Mouse (Mus musculus) midbrain, embryonic 16.5 days (tissue): ENCODE measurements around the gene Utp18. TPM values are rescaled to one million over a fixed set of nuclear protein-coding genes. Genes with fewer than 3 reads are reported as not detected.

ENCODE experiments used
- ATAC-seq: fragments of 200-750 bp; cut with Nextera tagmentation; 2 replicates; pipeline ENCODE4 v1.8.0; 2017; ENCODE audit warnings: moderate TSS enrichment
- H3K27ac ChIP-seq: fragments of 300-500 bp; sonication (generic); 2 replicates; pipeline ENCODE4 v1.5.1; 2014; ENCODE audit warnings: mild to moderate bottlenecking, low read length, mixed read lengths
- H3K27me3 ChIP-seq: fragments of 300-500 bp; sonication (generic); 2 replicates; pipeline ENCODE4 v1.6.1; 2014; ENCODE audit warnings: low read depth, low read length, mixed read lengths; ENCODE audit not compliant: control insufficient read depth, insufficient read depth
- H3K36me3 ChIP-seq: fragments of 300-500 bp; sonication (generic); 2 replicates; pipeline ENCODE4 v1.6.1; 2014; ENCODE audit warnings: mild to moderate bottlenecking, low read length, moderate library complexity, mixed read lengths; ENCODE audit not compliant: control insufficient read depth, insufficient read depth
- H3K4me1 ChIP-seq: fragments of 300-500 bp; sonication (generic); 2 replicates; pipeline ENCODE4 v1.6.1; 2014; ENCODE audit warnings: mild to moderate bottlenecking, low read length, mixed read lengths; ENCODE audit not compliant: control insufficient read depth, insufficient read depth
- H3K4me2 ChIP-seq: fragments of 300-500 bp; sonication (generic); 2 replicates; pipeline ENCODE4 v1.6.1; 2014; ENCODE audit warnings: mild to moderate bottlenecking, low read length, mixed read lengths
- H3K4me3 ChIP-seq: fragments of 300-500 bp; sonication (generic); 2 replicates; pipeline ENCODE4 v1.5.1; 2014; ENCODE audit warnings: low read depth, mild to moderate bottlenecking, low read length, moderate library complexity, mixed read lengths
- H3K9ac ChIP-seq: fragments of 300-500 bp; sonication (generic); 2 replicates; pipeline ENCODE4 v1.6.1; 2014; ENCODE audit warnings: low read depth, low read length, mixed read lengths
- H3K9me3 ChIP-seq: fragments of 300-500 bp; sonication (generic); replicated peaks from 2 replicates; pipeline ENCODE4 v1.6.1; 2014; ENCODE audit warnings: mild to moderate bottlenecking, low read length, mixed read lengths; ENCODE audit not compliant: control insufficient read depth, poor library complexity, severe bottlenecking
- WGBS: fragments of 180-500 bp; shearing (Covaris S2); extraction: QIAGEN DNeasy Blood & Tissue Kit; methylation state at CpG from one replicate; pipeline ENCODE4 v1.1.7; 2014; 5-methylcytosine and 5-hydroxymethylcytosine counted together
- polyA plus RNA-seq: library from polyadenylated mRNA; unstranded; fragments of >200 nt; fragmentation: Nextera tagmentation; extraction: Ambion mirVana; gene quantifications from 2 replicates; pipeline ENCODE4 v1.2.1, GENCODE M21; 2015

Utp18 gene
- polyA plus RNA-seq, 1 experiment from 2014 or later, result 31.1 TPM

GRCm38 (mm10) chr11:93852546-93852945 is 33.0 kb downstream of the Utp18 start:
- H3K27ac ChIP-seq, result no peak overlapping the region

GRCm38 (mm10) chr11:93847342-93847741 is 38.2 kb downstream of the Utp18 start:
- Histone ChIP-seq H3K36me3 (no peaks in the 10 kb centered on the region), H3K4me1 (peaks cover 3% of the 10 kb centered on the region; the same call in 1 of the 2 replicates), H3K9ac (no peak overlapping the region), H3K9me3 (no peaks in the 10 kb centered on the region), H3K4me3 (no peak overlapping the region), H3K27me3 (no peaks in the 10 kb centered on the region), H3K27ac (no peak overlapping the region), H3K4me2 (no peak overlapping the region)
- 10% methylated on average over 2 of the region's 2 CpGs for WGBS
- ATAC-seq, result no peak

More at GRCm38 (mm10) chr11:93852546-93852945, 33.0 kb downstream of the Utp18 start:
- Histone ChIP-seq H3K9ac (no peak overlapping the region), H3K9me3 (no peaks in the 10 kb centered on the region), H3K4me2 (no peak overlapping the region), H3K4me3 (no peak overlapping the region), H3K27me3 (no peaks in the 10 kb centered on the region), H3K36me3 (no peaks in the 10 kb centered on the region), H3K4me1 (peaks cover under 1% of the 10 kb centered on the region; the same call in 1 of the 2 replicates)
- 89% methylated on average over 3 of the region's 3 CpGs for WGBS
- no peak for ATAC-seq

GRCm38 (mm10) chr11:93835800-93836199 is 49.8 kb downstream of the Utp18 start:
- WGBS, result 63% methylated on average over 2 of the region's 2 CpGs

GRCm38 (mm10) chr11:93829971-93830370 is 55.6 kb downstream of the Utp18 start:
- WGBS, result 72% methylated on average over 8 of the region's 8 CpGs
- Histone ChIP-seq H3K27me3 (no peaks in the 10 kb centered on the region), H3K4me2 (no peak overlapping the region; the same call in 1 of the 2 replicates), H3K27ac (peak overlapping the region; percentile 63), H3K4me3 (no peak overlapping the region), H3K9ac (no peak overlapping the region), H3K36me3 (no peaks in the 10 kb centered on the region), H3K4me1 (peaks cover 13% of the 10 kb centered on the region), H3K9me3 (no peaks in the 10 kb centered on the region)
- peak; percentile 81 for ATAC-seq

More at GRCm38 (mm10) chr11:93835800-93836199, 49.8 kb downstream of the Utp18 start:
- Histone ChIP-seq H3K9ac (no peak overlapping the region), H3K27me3 (no peaks in the 10 kb centered on the region), H3K4me1 (no peaks in the 10 kb centered on the region), H3K4me3 (no peak overlapping the region), H3K9me3 (no peaks in the 10 kb centered on the region), H3K27ac (no peak overlapping the region), H3K4me2 (no peak overlapping the region), H3K36me3 (no peaks in the 10 kb centered on the region)
- ATAC-seq, result no peak

GRCm38 (mm10) chr11:93829327-93829679 is 56.3 kb downstream of the Utp18 start:
- H3K9ac ChIP-seq, result no peak overlapping the region
- H3K4me2 ChIP-seq, result peak overlapping the region; percentile 21
- peaks cover 13% of the 10 kb centered on the region for H3K4me1 ChIP-seq
- peak; percentile 96 for ATAC-seq
- H3K9me3 ChIP-seq, result no peaks in the 10 kb centered on the region
- H3K36me3 ChIP-seq, result no peaks in the 10 kb centered on the region
- peak overlapping the region; percentile 82 for H3K27ac ChIP-seq
- 28% methylated on average over 6 of the region's 6 CpGs for WGBS
- no peaks in the 10 kb centered on the region for H3K27me3 ChIP-seq
- no peak overlapping the region for H3K4me3 ChIP-seq

- no peaks in the 10 kb centered on the region for H3K36me3 ChIP-seq
- no peaks in the 10 kb centered on the region for H3K27me3 ChIP-seq
- 38% methylated on average over 14 of the region's 14 CpGs for WGBS
- no peak overlapping the region for H3K9ac ChIP-seq
- H3K4me1 ChIP-seq, result peaks cover 13% of the 10 kb centered on the region
- no peak overlapping the region for H3K4me3 ChIP-seq
- peak overlapping the region; percentile 82 for H3K27ac ChIP-seq
- peak; percentile 41 for ATAC-seq
- no peaks in the 10 kb centered on the region for H3K9me3 ChIP-seq
- H3K4me2 ChIP-seq, result peak overlapping the region; percentile 21
Observed at GRCm38 (mm10) chr11:93828619-93829326, 56.8 kb downstream of the Utp18 start.

- Histone ChIP-seq H3K4me2 (no peak overlapping the region), H3K4me3 (no peak overlapping the region), H3K27me3 (no peaks in the 10 kb centered on the region), H3K27ac (no peak overlapping the region), H3K9me3 (no peaks in the 10 kb centered on the region), H3K36me3 (no peaks in the 10 kb centered on the region), H3K4me1 (no peaks in the 10 kb centered on the region), H3K9ac (no peak overlapping the region)
- 50% methylated on average over 2 of the region's 2 CpGs for WGBS
- no peak for ATAC-seq
Observed at GRCm38 (mm10) chr11:93822261-93822660, 63.3 kb downstream of the Utp18 start.

GRCm38 (mm10) chr11:93821533-93821932 is 64.0 kb downstream of the Utp18 start:
- H3K4me1 ChIP-seq, result no peaks in the 10 kb centered on the region
- no peak overlapping the region for H3K4me2 ChIP-seq
- no peaks in the 10 kb centered on the region for H3K9me3 ChIP-seq
- ATAC-seq, result no peak
- no peak overlapping the region for H3K9ac ChIP-seq
- no peaks in the 10 kb centered on the region for H3K36me3 ChIP-seq
- H3K27me3 ChIP-seq, result no peaks in the 10 kb centered on the region
- 76% methylated on average over 2 of the region's 2 CpGs for WGBS
- H3K4me3 ChIP-seq, result no peak overlapping the region
- H3K27ac ChIP-seq, result no peak overlapping the region

GRCm38 (mm10) chr11:93817966-93818738 is 67.4 kb downstream of the Utp18 start:
- Histone ChIP-seq H3K9me3 (no peaks in the 10 kb centered on the region), H3K27me3 (no peaks in the 10 kb centered on the region), H3K9ac (no peak overlapping the region), H3K4me3 (no peak overlapping the region), H3K4me2 (no peak overlapping the region), H3K36me3 (no peaks in the 10 kb centered on the region), H3K4me1 (no peaks in the 10 kb centered on the region), H3K27ac (no peak overlapping the region)
- 63% methylated on average over 15 of the region's 15 CpGs for WGBS
- no peak for ATAC-seq
